Mouse (Mus musculus) heart, embryonic 16.5 days (tissue): ENCODE results near the gene Thap4. TPM values are rescaled to one million over a fixed set of nuclear protein-coding genes. Genes with fewer than 3 reads are reported as not detected.

Experiments used
- ATAC-seq: fragments of 200-750 bp; cut with Nextera tagmentation; replicated peaks from 2 replicates; pipeline ENCODE4 v1.8.0; 2017; ENCODE audit warnings: moderate number of reproducible peaks; ENCODE audit not compliant: insufficient read depth, low FRiP score; ENCODE audit errors: extremely low read depth
- H3K27ac ChIP-seq: fragments of 300-500 bp; sonication (generic); 2 replicates; pipeline ENCODE4 v1.5.1; 2014; ENCODE audit warnings: mild to moderate bottlenecking, low read length, control low read depth, moderate library complexity
- H3K27me3 ChIP-seq: fragments of 300-500 bp; sonication (generic); 2 replicates; pipeline ENCODE4 v1.6.1; 2014; ENCODE audit warnings: low read length, mixed read lengths; ENCODE audit not compliant: control insufficient read depth, insufficient read depth
- H3K36me3 ChIP-seq: fragments of 300-500 bp; sonication (generic); 2 replicates; pipeline ENCODE4 v1.6.1; 2014; ENCODE audit not compliant: control insufficient read depth, insufficient read depth
- H3K4me1 ChIP-seq: fragments of 300-500 bp; sonication (generic); 2 replicates; pipeline ENCODE4 v1.6.1; 2014; ENCODE audit warnings: low read length, mixed read lengths; ENCODE audit not compliant: control insufficient read depth, insufficient read depth
- H3K4me2 ChIP-seq: fragments of 300-500 bp; sonication (generic); 2 replicates; pipeline ENCODE4 v1.6.1; 2014; ENCODE audit warnings: low read depth, mild to moderate bottlenecking, control low read depth, low read length
- H3K4me3 ChIP-seq: fragments of 300-500 bp; sonication (generic); 2 replicates; pipeline ENCODE4 v1.5.1; 2014; ENCODE audit warnings: mild to moderate bottlenecking, control low read depth, low read length
- H3K9ac ChIP-seq: fragments of 300-500 bp; sonication (generic); 2 replicates; pipeline ENCODE4 v1.6.1; 2014; ENCODE audit warnings: low read length, control low read depth
- H3K9me3 ChIP-seq: fragments of 300-500 bp; sonication (generic); replicated peaks from 2 replicates; pipeline ENCODE4 v1.6.1; 2016; ENCODE audit warnings: low read length; ENCODE audit not compliant: control insufficient read depth
- WGBS: fragments of 180-500 bp; shearing (Covaris S2); extraction: QIAGEN DNeasy Blood & Tissue Kit; methylation state at CpG from one replicate; pipeline ENCODE4 v1.1.7; 2014; 5-methylcytosine and 5-hydroxymethylcytosine counted together
- polyA plus RNA-seq: library from polyadenylated mRNA; unstranded; fragments of >200 nt; fragmentation: Nextera tagmentation; extraction: Ambion mirVana; gene quantifications from 2 replicates; pipeline ENCODE4 v1.2.1, GENCODE M21; 2015

Thap4 gene
- polyA plus RNA-seq, 1 experiment from 2014 or later: 54.4 TPM

DNA sequence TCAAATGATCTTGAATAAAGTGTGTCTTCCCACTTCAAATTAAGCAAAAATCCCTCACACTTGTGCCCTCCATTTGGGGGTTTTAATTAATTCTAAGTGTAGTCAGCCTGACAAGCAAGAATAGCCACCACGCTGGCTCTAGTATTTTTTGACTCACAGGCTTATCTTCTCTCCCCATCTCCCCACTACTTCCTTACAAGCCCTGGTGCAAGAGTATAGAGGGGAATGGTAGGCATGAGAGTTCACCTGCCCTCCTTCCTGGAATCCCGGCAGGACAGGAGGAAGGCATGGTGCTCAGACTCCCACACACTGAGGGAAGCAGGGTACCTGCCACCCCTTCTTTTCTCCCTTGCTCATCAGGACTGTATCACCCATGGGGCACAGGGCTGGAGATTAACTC, 100.4 kb downstream of the Thap4 start:
- H3K27me3 ChIP-seq: no peaks in the 10 kb centered on the region
- no peaks in the 10 kb centered on the region for H3K9me3 ChIP-seq
- H3K4me2 ChIP-seq: no peak overlapping the region
- 31% methylated on average over 2 of the region's 2 CpGs for WGBS
- H3K36me3 ChIP-seq: no peaks in the 10 kb centered on the region
- H3K9ac ChIP-seq: no peak overlapping the region
- H3K4me3 ChIP-seq: no peak overlapping the region
- ATAC-seq: no peak
- H3K27ac ChIP-seq: no peak overlapping the region
- no peaks in the 10 kb centered on the region for H3K4me1 ChIP-seq

Other genes starting within 250 kb of the Thap4 start
- gene Farp2, start 242.8 kb downstream of the Thap4 start, polyA plus RNA-seq: 3.8 and 4.5 TPM in 2 replicates
- 150 and 158 TPM in 2 replicates for gene Stk25, start 96.2 kb downstream of the Thap4 start, polyA plus RNA-seq
- 41.4 and 46.4 TPM in 2 replicates for gene Bok, start 69.2 kb downstream of the Thap4 start, polyA plus RNA-seq
- gene Atg4b, start 3.4 kb downstream of the Thap4 start, polyA plus RNA-seq: 54.8 and 61.8 TPM in 2 replicates
- gene Dtymk, start 47.1 kb upstream of the Thap4 start, polyA plus RNA-seq: 154 and 172 TPM in 2 replicates
- 13.0 and 13.4 TPM in 2 replicates for gene Ing5, start 49.1 kb upstream of the Thap4 start, polyA plus RNA-seq
- gene D2hgdh, start 70.0 kb upstream of the Thap4 start, polyA plus RNA-seq: 17.9 and 18.5 TPM in 2 replicates
- 0.14 TPM in 1 of 2 replicates, not detected in the other for gene Gal3st2, start 106.4 kb upstream of the Thap4 start, polyA plus RNA-seq
- gene Gal3st2b, start 163.4 kb upstream of the Thap4 start, polyA plus RNA-seq: 0.14 and 0.18 TPM in 2 replicates
- 0.03 TPM in 1 of 2 replicates, not detected in the other for gene Gal3st2c, start 235.6 kb upstream of the Thap4 start, polyA plus RNA-seq